Mouse (Mus musculus) spleen, adult 2 months (tissue): ENCODE measurements around the gene Slco3a1. TPM values are rescaled to one million over a fixed set of nuclear protein-coding genes. Genes with fewer than 3 reads are reported as not detected.

Experiments
- DNase-seq, 2 experiments: peaks; one replicate each; pipeline versions ENCODE4 v3.0.0 to v3.0.0-alpha.2; 2012 to 2021; ENCODE audit warnings: low spot score in 2 of 2, low read depth in 1 of 2
- H3K27ac ChIP-seq: fragments of 200-500 bp; 2 replicates; pipeline ENCODE4 v1.5.1; 2012; ENCODE audit warnings: low read length, inconsistent platforms; ENCODE audit not compliant: insufficient read depth
- H3K27me3 ChIP-seq: fragments of 200-500 bp; 2 replicates; pipeline ENCODE4 v1.6.1; 2012; ENCODE audit warnings: mild to moderate bottlenecking, moderate library complexity, low read length, inconsistent platforms; ENCODE audit not compliant: control insufficient read depth, insufficient read depth
- H3K36me3 ChIP-seq: fragments of 200-500 bp; 2 replicates; pipeline ENCODE4 v1.6.1; 2012; ENCODE audit warnings: mild to moderate bottlenecking, low read length, inconsistent platforms; ENCODE audit not compliant: control insufficient read depth, insufficient read depth
- H3K4me1 ChIP-seq: fragments of 200-500 bp; 2 replicates; pipeline ENCODE4 v1.6.1; 2011; ENCODE audit warnings: inconsistent platforms; ENCODE audit not compliant: control insufficient read depth, insufficient read depth, insufficient read length
- H3K4me3 ChIP-seq: fragments of 200-500 bp; 2 replicates; pipeline ENCODE4 v1.5.1; 2011; ENCODE audit warnings: mild to moderate bottlenecking, inconsistent platforms; ENCODE audit not compliant: insufficient read depth, insufficient read length; ENCODE audit errors: extremely low read depth
- CTCF ChIP-seq: fragments of 200-500 bp; IDR thresholded peaks from 2 replicates; pipeline ENCODE4 v1.5.1; 2011; ENCODE audit warnings: mild to moderate bottlenecking, inconsistent platforms; ENCODE audit not compliant: insufficient read depth, insufficient read length, insufficient replicate concordance; ENCODE audit errors: extremely low read depth
- POLR2A ChIP-seq: fragments of 200-500 bp; IDR thresholded peaks from 2 replicates; pipeline ENCODE4 v1.6.1; 2011; ENCODE audit warnings: low read depth, low read length, inconsistent platforms
- WGBS: fragments of 180-500 bp; shearing (Covaris S2); methylation state at CpG from one replicate; pipeline ENCODE4 v1.1.7; 2018; 5-methylcytosine and 5-hydroxymethylcytosine counted together
- polyA plus RNA-seq: library from polyadenylated mRNA; depleted of rRNA; stranded (reverse); fragments of >200 nt; gene quantifications from 2 replicates; pipeline ENCODE4 v1.2.3, GENCODE M21; 2012; rRNA removed

The Slco3a1 gene
- polyA plus RNA-seq, result 23.1 and 26.2 TPM in 2 replicates

GRCm38 (mm10) chr7:74554608-74555311 lies at the start of gene Slco3a1:
Gene Slco3a1 (minus strand): TSS chr7:74554780.
- under 1% methylated on average over 63 of the region's 66 CpGs for WGBS
- Histone ChIP-seq H3K27ac (peak within 1 kb of the TSS; percentile 89), H3K27me3 (peaks cover 11% of the 10 kb centered on the region), H3K4me1 (peaks cover 5% of the 10 kb centered on the region; the same call in 1 of the 2 replicates), H3K36me3 (no peaks in the 10 kb centered on the region), H3K4me3 (peak within 1 kb of the TSS; percentile 70)
- DNase-seq, result peak in 1 of 2 experiments; percentile 48
- TF ChIP-seq POLR2A (no peak), CTCF (peak; percentile 33; the same call in 1 of the 2 replicates)

GRCm38 (mm10) chr7:74600996-74601395 lies 46.4 kb upstream of the Slco3a1 start:
- Histone ChIP-seq H3K27ac (no peak overlapping the region), H3K4me1 (no peaks in the 10 kb centered on the region), H3K4me3 (no peak overlapping the region), H3K36me3 (no peaks in the 10 kb centered on the region), H3K27me3 (no peaks in the 10 kb centered on the region)
- WGBS, result 92% methylated on average over 5 of the region's 5 CpGs
- DNase-seq, result no peak
- TF ChIP-seq CTCF (no peak), POLR2A (no peak)

GRCm38 (mm10) chr7:74579411-74579810 lies 24.8 kb upstream of the Slco3a1 start:
- TF ChIP-seq POLR2A, result no peak
- TF ChIP-seq CTCF, result no peak
- H3K27me3 ChIP-seq, result no peaks in the 10 kb centered on the region

GRCm38 (mm10) chr7:74575678-74576077 lies 21.1 kb upstream of the Slco3a1 start:
- WGBS, result 70% methylated on average over 3 of the region's 3 CpGs
- Histone ChIP-seq H3K27ac (no peak overlapping the region), H3K4me3 (no peak overlapping the region), H3K36me3 (no peaks in the 10 kb centered on the region), H3K27me3 (no peaks in the 10 kb centered on the region), H3K4me1 (no peaks in the 10 kb centered on the region)
- no peak for DNase-seq
- TF ChIP-seq POLR2A (no peak), CTCF (no peak)

More at GRCm38 (mm10) chr7:74579411-74579810, 24.8 kb upstream of the Slco3a1 start:
- no peaks in the 10 kb centered on the region for H3K36me3 ChIP-seq
- no peak for DNase-seq
- WGBS, result 89% methylated on average over 1 of the region's 1 CpGs
- no peak overlapping the region for H3K27ac ChIP-seq
- no peaks in the 10 kb centered on the region for H3K4me1 ChIP-seq
- no peak overlapping the region for H3K4me3 ChIP-seq

- no peak overlapping the region for H3K27ac ChIP-seq
- peaks cover 11% of the 10 kb centered on the region for H3K27me3 ChIP-seq
- TF ChIP-seq CTCF (peak; percentile 20; the same call in 1 of the 2 replicates), POLR2A (no peak)
- peak overlapping the region; percentile 70; the same call in 1 of the 2 replicates for H3K4me3 ChIP-seq
- peaks cover 5% of the 10 kb centered on the region; the same call in 1 of the 2 replicates for H3K4me1 ChIP-seq
- no peak for DNase-seq
- whole genome bisulfite sequencing, result 15% methylated on average over 6 of the region's 6 CpGs
- no peaks in the 10 kb centered on the region for H3K36me3 ChIP-seq
Observed at GRCm38 (mm10) chr7:74555416-74555815, 836 bp upstream of the Slco3a1 start.

- peak overlapping the region; percentile 70 for H3K4me3 ChIP-seq
- no peak for DNase-seq
- under 1% methylated on average over 44 of the region's 46 CpGs for WGBS
- no peak for TF ChIP-seq CTCF
- no peak for TF ChIP-seq POLR2A
- no peaks in the 10 kb centered on the region for H3K36me3 ChIP-seq
- H3K4me1 ChIP-seq, result peaks cover 5% of the 10 kb centered on the region; the same call in 1 of the 2 replicates
- H3K27ac ChIP-seq, result peak overlapping the region; percentile 89
- H3K27me3 ChIP-seq, result peaks cover 11% of the 10 kb centered on the region
Observed at GRCm38 (mm10) chr7:74554041-74554561, 479 bp downstream of the Slco3a1 start.

GRCm38 (mm10) chr7:74553111-74553650 lies 1.4 kb downstream of the Slco3a1 start:
- 41% methylated on average over 8 of the region's 8 CpGs for WGBS
- no peak for DNase-seq
- Histone ChIP-seq H3K27me3 (peaks cover 11% of the 10 kb centered on the region), H3K4me3 (no peak overlapping the region), H3K36me3 (no peaks in the 10 kb centered on the region), H3K4me1 (peaks cover 5% of the 10 kb centered on the region; the same call in 1 of the 2 replicates), H3K27ac (no peak overlapping the region)
- TF ChIP-seq POLR2A (no peak), CTCF (no peak)
